Mouse (Mus musculus): ENCODE results near the gene Myom3.
A peak's percentile ranks its signal among the peaks of the same experiment; 100 is the strongest.

Myom3 gene

GRCm38 (mm10) chr4:135855536-135856222 lies 96.2 kb downstream of the Myom3 start, which contains the start of gene Srsf10:
Gene Srsf10 (plus strand): TSS chr4:135855747.
- DNase-seq (ENCODE audit: low spot score in 2 of 2) = peak; percentile 95 to 98

GRCm38 (mm10) chr4:135856223-135857091 lies 96.9 kb downstream of the Myom3 start:
- DNase-seq (ENCODE audit: low spot score in 2 of 2) = peak; percentile 63 to 80

DNA sequence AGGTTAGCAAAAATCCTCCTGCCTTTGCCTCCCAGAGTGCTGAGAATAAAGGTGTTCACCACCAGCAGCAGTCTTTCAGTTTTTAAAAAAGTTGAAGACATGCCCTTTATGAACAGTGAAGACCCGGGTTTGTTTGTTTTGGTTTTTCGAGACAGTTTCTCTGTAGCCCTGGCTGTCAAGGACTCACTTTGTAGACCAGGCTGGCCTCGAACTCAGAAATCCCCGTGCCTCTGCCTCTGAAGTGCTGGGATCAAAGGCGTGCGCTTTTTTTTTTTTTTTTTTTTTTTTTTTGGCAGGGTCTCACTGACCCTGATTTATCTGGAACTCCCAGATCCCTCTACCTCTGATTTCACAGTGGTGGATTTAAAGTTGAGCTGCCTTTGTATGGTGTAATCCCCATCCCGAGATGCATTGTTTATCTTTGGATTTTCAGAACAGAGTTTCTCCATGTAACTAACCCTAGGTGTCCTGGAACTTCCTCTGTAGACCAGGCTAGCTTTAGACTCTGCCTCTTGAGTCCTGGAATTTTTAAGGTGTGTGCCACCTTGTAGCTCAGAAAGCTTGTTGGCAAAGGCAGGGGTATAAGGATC lies 98.2 kb downstream of the Myom3 start:
- peak in 1 of 2 experiments; percentile 12 for DNase-seq (ENCODE audit: low spot score in 2 of 2)

Measured in spleen, postnatal 4 days (tissue).